Mouse (Mus musculus): ENCODE data around the gene Zbtb43. TPM values are rescaled to one million over a fixed set of nuclear protein-coding genes. Genes with fewer than 3 reads are reported as not detected.

Zbtb43 gene
- total and polyA plus RNA-seq, 2 experiments from 2014 or later: 21.2 to 39.6 TPM

- no peaks in the 10 kb centered on the region for H3K4me1 ChIP-seq (ENCODE audit: insufficient read depth, low read length)
- H3K27me3 ChIP-seq (ENCODE audit: insufficient read depth, low read length): no peaks in the 10 kb centered on the region
- H3K36me3 ChIP-seq (ENCODE audit: insufficient read depth, low read length): peaks cover 12% of the 10 kb centered on the region
- TF ChIP-seq CTCF (IDR thresholded peaks at IDR 0.05): no peak
- no peak overlapping the region for H3K4me2 ChIP-seq (ENCODE audit: low read depth, low read length, poor library complexity, severe bottlenecking)
- H3K9ac ChIP-seq (replicated peaks; ENCODE audit: low read length, poor library complexity, severe bottlenecking): no peak overlapping the region
- WGBS: 94% methylated on average over 4 of the region's 4 CpGs
- H3K4me3 ChIP-seq (ENCODE audit: low read depth, low read length): no peak overlapping the region
- no peaks in the 10 kb centered on the region for H3K9me3 ChIP-seq (ENCODE audit: low read length)
- ATAC-seq (ENCODE audit: low FRiP score) (no peak), DNase-seq (ENCODE audit: low spot score) (no peak)
- no peak overlapping the region for H3K27ac ChIP-seq (ENCODE audit: low read depth, low read length)
These were observed 8.7 kb downstream of the Zbtb43 start for GRCm38 (mm10) chr2:33459660-33460059.

GRCm38 (mm10) chr2:33456696-33457095 lies 11.7 kb downstream of the Zbtb43 start:
- H3K36me3 ChIP-seq (ENCODE audit: insufficient read depth, low read length): peaks cover 27% of the 10 kb centered on the region
- H3K27me3 ChIP-seq (ENCODE audit: insufficient read depth, low read length): no peaks in the 10 kb centered on the region
- H3K9me3 ChIP-seq (ENCODE audit: low read length): no peaks in the 10 kb centered on the region
- WGBS: 90% methylated on average over 3 of the region's 3 CpGs
- H3K4me2 ChIP-seq (ENCODE audit: low read depth, low read length, poor library complexity, severe bottlenecking): no peak overlapping the region
- H3K4me3 ChIP-seq (ENCODE audit: low read depth, low read length): no peak overlapping the region
- no peak overlapping the region for H3K9ac ChIP-seq (replicated peaks; ENCODE audit: low read length, poor library complexity, severe bottlenecking)
- no peaks in the 10 kb centered on the region for H3K4me1 ChIP-seq (ENCODE audit: insufficient read depth, low read length)
- ATAC-seq (ENCODE audit: low FRiP score): no peak
- no peak for DNase-seq (ENCODE audit: low spot score)
- H3K27ac ChIP-seq (ENCODE audit: low read depth, low read length): no peak overlapping the region
- no peak for TF ChIP-seq CTCF (IDR thresholded peaks at IDR 0.05)

- 96% methylated on average over 5 of the region's 5 CpGs for WGBS
- no peak for TF ChIP-seq CTCF (IDR thresholded peaks at IDR 0.05)
- no peak overlapping the region for H3K4me3 ChIP-seq (ENCODE audit: low read depth, low read length)
- ATAC-seq (ENCODE audit: low FRiP score): no peak
- H3K9me3 ChIP-seq (ENCODE audit: low read length): no peaks in the 10 kb centered on the region
- H3K36me3 ChIP-seq (ENCODE audit: insufficient read depth, low read length): peaks cover 28% of the 10 kb centered on the region
- H3K27ac ChIP-seq (ENCODE audit: low read depth, low read length): no peak overlapping the region
- H3K4me2 ChIP-seq (ENCODE audit: low read depth, low read length, poor library complexity, severe bottlenecking): no peak overlapping the region
- no peak overlapping the region for H3K9ac ChIP-seq (replicated peaks; ENCODE audit: low read length, poor library complexity, severe bottlenecking)
- DNase-seq (ENCODE audit: low spot score): no peak
- no peaks in the 10 kb centered on the region for H3K4me1 ChIP-seq (ENCODE audit: insufficient read depth, low read length)
- H3K27me3 ChIP-seq (ENCODE audit: insufficient read depth, low read length): no peaks in the 10 kb centered on the region
These were observed 12.1 kb downstream of the Zbtb43 start for GRCm38 (mm10) chr2:33456242-33456641.

GRCm38 (mm10) chr2:33455350-33455749 lies 13.0 kb downstream of the Zbtb43 start:
- no peak overlapping the region for H3K4me2 ChIP-seq (ENCODE audit: low read depth, low read length, poor library complexity, severe bottlenecking)
- H3K9ac ChIP-seq (replicated peaks; ENCODE audit: low read length, poor library complexity, severe bottlenecking): no peak overlapping the region
- H3K27me3 ChIP-seq (ENCODE audit: insufficient read depth, low read length): no peaks in the 10 kb centered on the region
- peaks cover 35% of the 10 kb centered on the region for H3K36me3 ChIP-seq (ENCODE audit: insufficient read depth, low read length)
- no peak overlapping the region for H3K4me3 ChIP-seq (ENCODE audit: low read depth, low read length)
- no peak for DNase-seq (ENCODE audit: low spot score)
- 82% methylated on average over 3 of the region's 3 CpGs for WGBS
- H3K27ac ChIP-seq (ENCODE audit: low read depth, low read length): no peak overlapping the region
- H3K4me1 ChIP-seq (ENCODE audit: insufficient read depth, low read length): no peaks in the 10 kb centered on the region
- ATAC-seq (ENCODE audit: low FRiP score): no peak
- TF ChIP-seq CTCF (IDR thresholded peaks at IDR 0.05): no peak
- H3K9me3 ChIP-seq (ENCODE audit: low read length): no peaks in the 10 kb centered on the region

- WGBS: 86% methylated on average over 8 of the region's 8 CpGs
- no peak for ATAC-seq (ENCODE audit: low FRiP score)
- Histone ChIP-seq H3K4me1 (ENCODE audit: insufficient read depth, low read length) (no peaks in the 10 kb centered on the region), H3K4me3 (ENCODE audit: low read depth, low read length) (no peak overlapping the region), H3K27ac (ENCODE audit: low read depth, low read length) (no peak overlapping the region), H3K9ac (replicated peaks; ENCODE audit: low read length, poor library complexity, severe bottlenecking) (no peak overlapping the region), H3K9me3 (ENCODE audit: low read length) (no peaks in the 10 kb centered on the region), H3K36me3 (ENCODE audit: insufficient read depth, low read length) (peaks cover 35% of the 10 kb centered on the region), H3K27me3 (ENCODE audit: insufficient read depth, low read length) (no peaks in the 10 kb centered on the region), H3K4me2 (ENCODE audit: low read depth, low read length, poor library complexity, severe bottlenecking) (no peak overlapping the region)
- TF ChIP-seq CTCF (IDR thresholded peaks at IDR 0.05): no peak
- DNase-seq (ENCODE audit: low spot score): no peak
These were observed 13.5 kb downstream of the Zbtb43 start for GRCm38 (mm10) chr2:33454816-33455215.

- no peak for DNase-seq (ENCODE audit: low spot score)
- Histone ChIP-seq H3K36me3 (ENCODE audit: insufficient read depth, low read length) (peaks cover 43% of the 10 kb centered on the region), H3K9me3 (ENCODE audit: low read length) (no peaks in the 10 kb centered on the region), H3K9ac (replicated peaks; ENCODE audit: low read length, poor library complexity, severe bottlenecking) (no peak overlapping the region), H3K27me3 (ENCODE audit: insufficient read depth, low read length) (no peaks in the 10 kb centered on the region), H3K4me3 (ENCODE audit: low read depth, low read length) (no peak overlapping the region), H3K27ac (ENCODE audit: low read depth, low read length) (no peak overlapping the region), H3K4me1 (ENCODE audit: insufficient read depth, low read length) (no peaks in the 10 kb centered on the region), H3K4me2 (ENCODE audit: low read depth, low read length, poor library complexity, severe bottlenecking) (no peak overlapping the region)
- no peak for TF ChIP-seq CTCF (IDR thresholded peaks at IDR 0.05)
- 55% methylated on average over 3 of the region's 3 CpGs for WGBS
- no peak for ATAC-seq (ENCODE audit: low FRiP score)
These were observed 14.9 kb downstream of the Zbtb43 start for GRCm38 (mm10) chr2:33453476-33453875.

Data from midbrain, postnatal 0 days (tissue).